Mouse (Mus musculus): ENCODE measurements around the gene Cd68. TPM values are rescaled to one million over a fixed set of nuclear protein-coding genes. Genes with fewer than 3 reads are reported as not detected.

The Cd68 gene
- total and polyA plus RNA-seq, 3 experiments = 82.2 to 343 (median 122) TPM

DNA sequence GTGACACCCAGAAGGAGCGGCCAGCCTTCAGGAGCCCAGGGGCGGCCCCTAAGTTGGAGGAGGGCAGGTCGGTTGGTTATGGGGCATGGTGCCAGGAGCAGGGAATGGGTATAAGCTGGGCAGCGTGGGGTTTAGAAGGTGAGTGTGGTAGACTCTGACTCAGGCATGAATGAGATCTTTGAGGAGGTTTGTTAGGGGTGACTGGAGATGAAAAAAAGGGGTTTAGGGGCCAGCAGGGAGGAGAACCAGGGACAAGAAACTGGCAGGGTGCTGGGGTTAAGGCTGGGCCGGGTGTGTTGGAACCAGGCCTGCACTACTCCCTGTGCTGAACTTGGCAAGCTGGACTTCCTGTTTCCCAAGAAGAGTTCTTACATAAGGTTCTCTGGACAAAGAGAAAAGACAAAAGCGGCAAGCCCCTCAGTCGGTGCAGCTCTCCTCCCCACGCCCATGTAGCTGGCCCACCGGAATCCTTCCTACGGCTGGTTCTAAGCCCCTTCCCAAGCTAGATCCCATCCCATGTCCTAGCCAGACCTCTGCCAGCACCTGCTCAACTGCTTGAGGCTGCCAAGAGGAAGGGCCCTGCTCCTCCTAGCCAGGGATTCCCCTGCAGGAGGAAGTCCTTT is 19.7 kb upstream of the Cd68 start, which contains the start of gene Tnfsf13:
Tnfsf13 (minus strand) TSS at position 259 of the 623 bp plus-strand sequence.
- TF ChIP-seq ZKSCAN1 (IDR thresholded peaks at IDR 0.05; ENCODE audit: borderline replicate concordance, low read depth, low read length) = no peak
- dilution Hi-C loops (cut with MboI; ENCODE audit: extremely low pct_ligation_motif_present, extremely low pct_unique_long_range_greater_than_20kb, low sequenced_read_pairs) = no loop called here
- H3K4me1 ChIP-seq (ENCODE audit: control insufficient read depth in 1 of 2, insufficient read depth in 2 of 2) = peaks cover 4 to 29% of the 10 kb centered on the region in 2 experiments

DNA sequence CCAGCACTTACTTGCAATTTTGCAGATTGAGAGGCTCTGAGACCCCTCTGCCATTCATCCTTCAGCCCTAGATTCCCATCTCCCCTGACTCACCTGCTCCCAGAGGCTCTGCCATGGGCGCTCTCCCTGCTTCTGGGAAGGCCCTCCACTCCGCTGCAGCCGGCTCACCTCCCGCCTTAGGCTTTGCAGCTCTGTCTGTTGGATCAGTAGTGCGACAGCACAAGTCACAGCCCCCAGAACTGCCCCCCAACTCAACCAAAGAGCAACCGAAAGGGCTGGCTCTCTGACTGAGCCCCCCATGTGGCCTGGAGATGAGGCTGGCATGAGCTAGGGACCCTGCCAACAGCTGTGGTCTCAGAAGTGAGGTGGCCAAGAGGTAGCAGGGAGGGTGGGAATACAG is 19.0 kb upstream of the Cd68 start:
- Histone ChIP-seq H3K4me2 (ENCODE audit: insufficient read depth, low read depth, poor library complexity, severe bottlenecking) (no peak overlapping the region), H3K4me1 (ENCODE audit: control insufficient read depth in 1 of 2, insufficient read depth in 2 of 2) (peaks cover 4 to 35% of the 10 kb centered on the region in 2 experiments), H3K9me3 (replicated peaks; ENCODE audit: low read length) (no peaks in the 10 kb centered on the region), H3K36me3 (replicated peaks in 1 of 2; ENCODE audit: control insufficient read depth in 1 of 2, insufficient read depth in 1 of 2, low read length in 1 of 2) (peaks cover 3 to 5% of the 10 kb centered on the region in 2 experiments), H3K27ac (ENCODE audit: insufficient read depth, low read depth) (no peak overlapping the region), H3K79me2 (replicated peaks; ENCODE audit: control insufficient read depth, extremely low read depth, insufficient read depth, poor library complexity, severe bottlenecking) (peaks cover 17% of the 10 kb centered on the region), H3K4me3 (replicated peaks in 1 of 3; ENCODE audit: low read depth in 2 of 3, low read length in 2 of 3, poor library complexity in 1 of 3) (no peak overlapping the region), H3K27me3 (replicated peaks) (no peaks in the 10 kb centered on the region), H3K9ac (ENCODE audit: insufficient read depth, low read depth) (no peak overlapping the region)
- DNase-seq (ENCODE audit: extremely low read depth) = no peak
- in situ Hi-C loops (cut with MboI; ENCODE audit: low pct_ligation_motif_present, low pct_unique_long_range_greater_than_20kb, low sequenced_read_pairs) (loop anchor here (5.0 to 10.0 kb wide), 2 partner anchors 60 to 192 kb away; partner anchors contain the start of gene Tmem95), dilution Hi-C loops (cut with MboI; ENCODE audit: extremely low pct_ligation_motif_present, extremely low pct_unique_long_range_greater_than_20kb, low sequenced_read_pairs) (no loop called here)
- TF ChIP-seq TBP (conservative IDR thresholded peaks at IDR 0.05; ENCODE audit: low read depth, low read length) (no peak), JUN (IDR thresholded peaks at IDR 0.05; ENCODE audit: insufficient read depth, low read depth, low read length) (no peak), CHD1 (IDR thresholded peaks at IDR 0.05; ENCODE audit: low read depth, low read length) (no peak), EP300 (IDR thresholded peaks at IDR 0.05; ENCODE audit: low read length) (no peak), POLR2AphosphoS2 (IDR thresholded peaks at IDR 0.05; ENCODE audit: low read depth, low read length) (no peak), SIN3A (IDR thresholded peaks at IDR 0.05; ENCODE audit: low read length) (no peak), USF1 (IDR thresholded peaks at IDR 0.05; ENCODE audit: low read depth, low read length) (no peak), SMC3 (IDR thresholded peaks at IDR 0.05; ENCODE audit: low read depth, low read length) (no peak), ZC3H11A (IDR thresholded peaks at IDR 0.05; ENCODE audit: low read depth, low read length) (no peak), MAX (IDR thresholded peaks at IDR 0.05; ENCODE audit: low read length) (no peak), NRF1 (IDR thresholded peaks at IDR 0.05; ENCODE audit: low read depth, low read length) (no peak), CHD2 (IDR thresholded peaks at IDR 0.05; ENCODE audit: low read length) (no peak), ETS1 (conservative IDR thresholded peaks at IDR 0.05; ENCODE audit: low read depth, low read length) (no peak), UBTF (IDR thresholded peaks at IDR 0.05; ENCODE audit: low read depth, low read length) (no peak), MYC (IDR thresholded peaks at IDR 0.05; ENCODE audit: low read depth, low read length) (no peak)

More for the DNA sequence above, 19.7 kb upstream of the Cd68 start, which contains the start of gene Tnfsf13:
- DNase-seq (ENCODE audit: extremely low read depth) = no peak
- no peak within 1 kb of the TSS for H3K4me3 ChIP-seq (replicated peaks in 1 of 3; ENCODE audit: low read depth in 2 of 3, low read length in 2 of 3, poor library complexity in 1 of 3)
- H3K79me2 ChIP-seq (replicated peaks; ENCODE audit: control insufficient read depth, extremely low read depth, insufficient read depth, poor library complexity, severe bottlenecking) = peaks cover 10% of the 10 kb centered on the region
- no peak within 1 kb of the TSS for H3K27ac ChIP-seq (ENCODE audit: insufficient read depth, low read depth)
- no peaks in the 10 kb centered on the region for H3K27me3 ChIP-seq (replicated peaks)
- H3K9ac ChIP-seq (ENCODE audit: insufficient read depth, low read depth) = no peak within 1 kb of the TSS
- no peaks in the 10 kb centered on the region for H3K9me3 ChIP-seq (replicated peaks; ENCODE audit: low read length)
- H3K4me2 ChIP-seq (ENCODE audit: insufficient read depth, low read depth, poor library complexity, severe bottlenecking) = no peak within 1 kb of the TSS
- in situ Hi-C loops (cut with MboI; ENCODE audit: low pct_ligation_motif_present, low pct_unique_long_range_greater_than_20kb, low sequenced_read_pairs) = loop anchor here (10.0 kb wide), 1 partner anchor 59 kb away; no protein-coding TSS in a partner anchor
- no peaks in the 10 kb centered on the region for H3K36me3 ChIP-seq (replicated peaks in 1 of 2; ENCODE audit: control insufficient read depth in 1 of 2, insufficient read depth in 1 of 2, low read length in 1 of 2)

Measured in CH12.LX (cell line).